Mouse (Mus musculus): ENCODE measurements around the gene Ucp3. TPM values are rescaled to one million over a fixed set of nuclear protein-coding genes. Genes with fewer than 3 reads are reported as not detected.

Ucp3 gene
- polyA plus RNA-seq (2017; shearing (Covaris generic)) = under 1 TPM; 0.11 to 0.29 TPM

GRCm38 (mm10) chr7:100472777-100473176 lies at the start of gene Ucp3:
Gene Ucp3 (plus strand): TSS chr7:100472990.

GRCm38 (mm10) chr7:100493117-100493483 lies 20.3 kb downstream of the Ucp3 start, which contains the start of gene Ucp2:
Gene Ucp2 (plus strand): TSS chr7:100493337.

GRCm38 (mm10) chr7:100514573-100514972 lies 41.8 kb downstream of the Ucp3 start, which contains the start of gene Dnajb13:
Gene Dnajb13 (minus strand): TSS chr7:100514960.

Other genes with a start within 250 kb of the Ucp3 start
- gene Pgm2l1, start 245.6 kb upstream of the Ucp3 start, polyA plus RNA-seq (2017; shearing (Covaris generic)) = 1 to 10 TPM; 2.1 to 4.7 TPM
- under 1 TPM in 1 of 2 experiments, not detected in 1; 0.18 TPM for gene P4ha3, start 187.5 kb upstream of the Ucp3 start, polyA plus RNA-seq (2017; shearing (Covaris generic))
- 10 to 100 TPM; 26.5 to 39.8 TPM for gene C2cd3, start 100.8 kb upstream of the Ucp3 start, polyA plus RNA-seq (2017; shearing (Covaris generic))
- 10 to 100 TPM; 33.1 to 37.5 TPM for gene Ppme1, start 100.7 kb upstream of the Ucp3 start, polyA plus RNA-seq (2017; shearing (Covaris generic))
- 1,000 to 10,000 TPM; 1,882 to 2,125 TPM for gene Ucp2, start 20.3 kb downstream of the Ucp3 start, polyA plus RNA-seq (2017; shearing (Covaris generic))
- 10 to 100 TPM in 1 of 2 experiments, 1 to 10 TPM in 1; 8.0 to 23.0 TPM for gene Dnajb13, start 42.0 kb downstream of the Ucp3 start, polyA plus RNA-seq (2017; shearing (Covaris generic))
- gene Coa4, start 64.1 kb downstream of the Ucp3 start, polyA plus RNA-seq (2017; shearing (Covaris generic)) = 10 to 100 TPM; 21.6 to 22.7 TPM
- gene Rab6a, start 134.4 kb downstream of the Ucp3 start, polyA plus RNA-seq (2017; shearing (Covaris generic)) = 10 to 100 TPM; 52.1 to 55.9 TPM
- 10 to 100 TPM; 45.5 to 62.9 TPM for gene Mrpl48, start 135.3 kb downstream of the Ucp3 start, polyA plus RNA-seq (2017; shearing (Covaris generic))
- gene Plekhb1, start 189.4 kb downstream of the Ucp3 start, polyA plus RNA-seq (2017; shearing (Covaris generic)) = under 1 TPM; 0.35 to 0.86 TPM
- gene Fam168a, start 233.6 kb downstream of the Ucp3 start, polyA plus RNA-seq (2017; shearing (Covaris generic)) = 10 to 100 TPM; 16.2 to 23.7 TPM